Mouse (Mus musculus): ENCODE measurements around the gene Tbx20. TPM values are rescaled to one million over a fixed set of nuclear protein-coding genes. Genes with fewer than 3 reads are reported as not detected.

Gene Tbx20
- polyA plus RNA-seq, 1 experiment from 2014 or later: 4.5 TPM

DNA sequence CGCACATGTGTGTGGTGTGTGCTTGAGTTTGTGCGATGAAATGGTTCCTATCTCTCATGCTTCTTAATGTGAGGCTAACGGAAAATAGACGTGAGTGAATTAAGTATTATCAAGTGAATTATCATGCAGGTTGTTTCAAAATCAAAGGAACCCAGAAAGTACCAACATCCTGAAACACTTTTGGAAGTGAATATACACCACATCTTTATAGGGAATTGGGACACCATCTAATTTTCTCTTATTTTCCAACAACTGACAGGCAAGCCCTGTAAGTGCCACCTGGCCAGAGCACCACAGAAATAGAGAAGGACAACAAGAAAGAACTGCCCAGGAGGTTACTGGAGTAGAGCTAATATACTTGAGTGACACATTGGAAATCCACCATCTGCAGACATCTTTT, 2.4 kb downstream of the Tbx20 start:
- no peak for ATAC-seq (ENCODE audit: low read depth)
- Histone ChIP-seq H3K27ac (ENCODE audit: low read length) (no peak overlapping the region), H3K4me3 (ENCODE audit: low read length) (no peak overlapping the region), H3K27me3 (ENCODE audit: control insufficient read depth, insufficient read depth, low read depth, low read length) (peaks cover 78% of the 10 kb centered on the region), H3K4me1 (replicated peaks; ENCODE audit: control insufficient read depth, insufficient read depth, low read length) (peaks cover 14% of the 10 kb centered on the region), H3K36me3 (ENCODE audit: control insufficient read depth, insufficient read depth, low read length) (no peaks in the 10 kb centered on the region), H3K9me3 (ENCODE audit: control insufficient read depth, low read length) (no peaks in the 10 kb centered on the region), H3K4me2 (ENCODE audit: low read depth, low read length) (no peak overlapping the region), H3K9ac (ENCODE audit: low read length) (no peak overlapping the region)
- WGBS: 28% methylated on average over 4 of the region's 4 CpGs

GRCm38 (mm10) chr9:24770941-24771405, 3.1 kb downstream of the Tbx20 start:
- H3K4me2 ChIP-seq (ENCODE audit: low read depth, low read length): no peak overlapping the region; the same call in 1 of the 2 replicates
- H3K9me3 ChIP-seq (ENCODE audit: control insufficient read depth, low read length): no peaks in the 10 kb centered on the region
- no peak overlapping the region for H3K27ac ChIP-seq (ENCODE audit: low read length)
- peaks cover 72% of the 10 kb centered on the region for H3K27me3 ChIP-seq (ENCODE audit: control insufficient read depth, insufficient read depth, low read depth, low read length)
- no peak for ATAC-seq (ENCODE audit: low read depth)
- 6% methylated on average over 8 of the region's 8 CpGs for WGBS
- H3K36me3 ChIP-seq (ENCODE audit: control insufficient read depth, insufficient read depth, low read length): no peaks in the 10 kb centered on the region
- H3K9ac ChIP-seq (ENCODE audit: low read length): no peak overlapping the region
- no peak overlapping the region; the same call in 1 of the 2 replicates for H3K4me3 ChIP-seq (ENCODE audit: low read length)
- H3K4me1 ChIP-seq (replicated peaks; ENCODE audit: control insufficient read depth, insufficient read depth, low read length): peaks cover 14% of the 10 kb centered on the region

- H3K27me3 ChIP-seq (ENCODE audit: control insufficient read depth, insufficient read depth, low read depth, low read length): peaks cover 68% of the 10 kb centered on the region
- H3K9ac ChIP-seq (ENCODE audit: low read length): no peak overlapping the region
- peaks cover 14% of the 10 kb centered on the region for H3K4me1 ChIP-seq (replicated peaks; ENCODE audit: control insufficient read depth, insufficient read depth, low read length)
- H3K4me2 ChIP-seq (ENCODE audit: low read depth, low read length): peak overlapping the region; percentile 34
- H3K27ac ChIP-seq (ENCODE audit: low read length): no peak overlapping the region
- no peak for ATAC-seq (ENCODE audit: low read depth)
- H3K4me3 ChIP-seq (ENCODE audit: low read length): peak overlapping the region; percentile 37
- H3K36me3 ChIP-seq (ENCODE audit: control insufficient read depth, insufficient read depth, low read length): no peaks in the 10 kb centered on the region
- WGBS: 3% methylated on average over 41 of the region's 41 CpGs
- H3K9me3 ChIP-seq (ENCODE audit: control insufficient read depth, low read length): no peaks in the 10 kb centered on the region
These were observed 3.8 kb downstream of the Tbx20 start for GRCm38 (mm10) chr9:24770149-24770940.

DNA sequence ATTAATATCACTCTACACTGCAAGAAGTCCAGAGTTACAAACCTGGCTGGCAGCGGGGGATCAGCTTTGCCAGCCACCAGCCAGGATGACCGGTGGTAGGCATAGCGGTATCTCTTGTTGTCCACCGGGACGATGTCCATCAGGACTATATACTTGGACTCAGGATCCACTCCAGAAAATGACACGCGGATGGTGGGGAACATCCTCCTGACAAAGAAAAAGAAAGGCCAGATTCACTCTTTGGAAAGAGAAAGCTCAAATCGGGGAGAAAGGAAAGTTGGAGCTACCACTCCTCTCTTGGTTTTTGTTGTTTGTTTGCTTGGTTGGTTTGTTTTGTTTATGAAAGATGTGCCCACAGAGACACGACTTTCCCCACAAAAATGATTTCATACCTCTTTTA, 4.5 kb downstream of the Tbx20 start:
- Histone ChIP-seq H3K27ac (ENCODE audit: low read length) (no peak overlapping the region), H3K4me2 (ENCODE audit: low read depth, low read length) (peak overlapping the region; percentile 34; the same call in 1 of the 2 replicates), H3K36me3 (ENCODE audit: control insufficient read depth, insufficient read depth, low read length) (no peaks in the 10 kb centered on the region)

DNA sequence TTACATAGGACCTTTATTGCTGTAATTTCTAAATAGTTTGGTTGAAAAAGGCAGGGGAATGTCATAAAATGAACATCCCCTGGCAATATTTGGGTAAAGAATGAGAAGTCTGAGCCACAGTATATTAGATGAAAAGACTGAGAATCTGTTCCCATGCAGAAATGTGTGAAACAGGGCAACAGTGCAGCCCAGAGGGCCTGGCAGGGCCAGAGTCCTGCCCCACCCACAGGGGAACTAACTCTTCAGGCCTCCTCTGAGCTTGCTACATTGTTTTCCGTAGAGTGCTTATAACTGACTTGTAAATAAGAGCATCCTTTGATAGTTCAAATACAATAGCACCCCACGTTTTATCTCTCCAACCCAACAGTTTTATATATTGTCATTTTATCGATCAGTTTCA, 7.0 kb downstream of the Tbx20 start:
- 50% methylated on average over 3 of the region's 3 CpGs for WGBS
- ATAC-seq (ENCODE audit: low read depth): no peak
- peaks cover 5% of the 10 kb centered on the region; the same call in 1 of the 2 replicates for H3K4me1 ChIP-seq (replicated peaks; ENCODE audit: control insufficient read depth, insufficient read depth, low read length)
- no peak overlapping the region for H3K4me2 ChIP-seq (ENCODE audit: low read depth, low read length)
- peaks cover 40% of the 10 kb centered on the region for H3K27me3 ChIP-seq (ENCODE audit: control insufficient read depth, insufficient read depth, low read depth, low read length)
- no peaks in the 10 kb centered on the region for H3K9me3 ChIP-seq (ENCODE audit: control insufficient read depth, low read length)
- H3K27ac ChIP-seq (ENCODE audit: low read length): no peak overlapping the region
- H3K4me3 ChIP-seq (ENCODE audit: low read length): no peak overlapping the region
- H3K9ac ChIP-seq (ENCODE audit: low read length): no peak overlapping the region
- H3K36me3 ChIP-seq (ENCODE audit: control insufficient read depth, insufficient read depth, low read length): no peaks in the 10 kb centered on the region

More for the DNA sequence above, 4.5 kb downstream of the Tbx20 start:
- Histone ChIP-seq H3K9ac (ENCODE audit: low read length) (no peak overlapping the region), H3K27me3 (ENCODE audit: control insufficient read depth, insufficient read depth, low read depth, low read length) (peaks cover 60% of the 10 kb centered on the region), H3K9me3 (ENCODE audit: control insufficient read depth, low read length) (no peaks in the 10 kb centered on the region), H3K4me3 (ENCODE audit: low read length) (peak overlapping the region; percentile 37; the same call in 1 of the 2 replicates), H3K4me1 (replicated peaks; ENCODE audit: control insufficient read depth, insufficient read depth, low read length) (peaks cover 14% of the 10 kb centered on the region)
- no peak for ATAC-seq (ENCODE audit: low read depth)
- WGBS: 24% methylated on average over 9 of the region's 9 CpGs

DNA sequence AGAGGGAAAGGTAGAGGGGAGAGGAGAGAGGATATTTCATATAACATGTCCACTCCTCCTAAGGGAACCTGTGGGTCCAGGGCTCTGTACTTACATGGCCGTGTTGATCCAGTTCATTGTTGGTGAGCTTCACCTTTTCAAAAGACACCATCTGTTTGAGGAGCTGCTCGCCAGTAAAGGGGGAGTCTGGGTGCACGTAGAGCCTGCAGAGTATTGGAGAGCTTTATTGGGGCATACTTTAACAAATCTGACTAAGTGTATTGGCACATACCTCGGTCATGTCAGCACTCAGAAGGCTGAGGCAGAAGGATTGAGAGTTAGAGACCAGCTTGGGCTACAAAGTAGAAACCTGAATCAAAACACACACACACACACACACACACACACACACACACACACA, 8.5 kb downstream of the Tbx20 start:
- H3K4me2 ChIP-seq (ENCODE audit: low read depth, low read length): no peak overlapping the region
- H3K4me3 ChIP-seq (ENCODE audit: low read length): no peak overlapping the region
- 59% methylated on average over 4 of the region's 4 CpGs for WGBS
- H3K27me3 ChIP-seq (ENCODE audit: control insufficient read depth, insufficient read depth, low read depth, low read length): peaks cover 25% of the 10 kb centered on the region
- no peak overlapping the region for H3K27ac ChIP-seq (ENCODE audit: low read length)
- no peak overlapping the region for H3K9ac ChIP-seq (ENCODE audit: low read length)
- no peak for ATAC-seq (ENCODE audit: low read depth)
- H3K9me3 ChIP-seq (ENCODE audit: control insufficient read depth, low read length): no peaks in the 10 kb centered on the region
- no peaks in the 10 kb centered on the region for H3K36me3 ChIP-seq (ENCODE audit: control insufficient read depth, insufficient read depth, low read length)
- peaks cover 4% of the 10 kb centered on the region; the same call in 1 of the 2 replicates for H3K4me1 ChIP-seq (replicated peaks; ENCODE audit: control insufficient read depth, insufficient read depth, low read length)

DNA sequence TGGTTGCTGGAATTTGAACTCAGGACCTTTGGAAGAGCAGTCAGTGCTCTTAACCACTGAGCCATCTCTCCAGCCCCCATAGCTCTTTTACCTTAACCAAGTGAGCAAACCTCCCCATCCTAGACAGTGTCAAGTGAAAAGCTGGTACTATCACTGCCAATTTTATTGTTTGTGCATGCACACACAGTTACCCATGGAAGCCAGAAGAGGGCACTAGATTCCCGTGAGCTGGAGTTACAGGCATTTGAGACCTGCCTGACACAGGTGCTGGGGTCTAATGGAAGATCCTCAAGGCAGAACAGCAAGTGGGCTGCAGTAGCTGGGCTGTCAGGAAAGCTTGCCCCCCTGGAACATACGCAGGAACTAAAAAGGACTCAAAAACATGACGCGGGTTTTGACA, 13.6 kb downstream of the Tbx20 start:
- H3K27me3 ChIP-seq (ENCODE audit: control insufficient read depth, insufficient read depth, low read depth, low read length): no peaks in the 10 kb centered on the region; the same call in none of the 2 replicates
- no peak overlapping the region for H3K4me3 ChIP-seq (ENCODE audit: low read length)
- no peak overlapping the region for H3K27ac ChIP-seq (ENCODE audit: low read length)
- no peaks in the 10 kb centered on the region for H3K9me3 ChIP-seq (ENCODE audit: control insufficient read depth, low read length)
- 38% methylated on average over 4 of the region's 4 CpGs for WGBS
- no peaks in the 10 kb centered on the region for H3K36me3 ChIP-seq (ENCODE audit: control insufficient read depth, insufficient read depth, low read length)
- no peak overlapping the region for H3K9ac ChIP-seq (ENCODE audit: low read length)
- no peak overlapping the region for H3K4me2 ChIP-seq (ENCODE audit: low read depth, low read length)
- no peaks in the 10 kb centered on the region for H3K4me1 ChIP-seq (replicated peaks; ENCODE audit: control insufficient read depth, insufficient read depth, low read length)
- ATAC-seq (ENCODE audit: low read depth): no peak

- Histone ChIP-seq H3K4me1 (replicated peaks; ENCODE audit: control insufficient read depth, insufficient read depth, low read length) (no peaks in the 10 kb centered on the region), H3K27ac (ENCODE audit: low read length) (no peak overlapping the region), H3K4me2 (ENCODE audit: low read depth, low read length) (no peak overlapping the region), H3K9me3 (ENCODE audit: control insufficient read depth, low read length) (no peaks in the 10 kb centered on the region), H3K4me3 (ENCODE audit: low read length) (no peak overlapping the region), H3K36me3 (ENCODE audit: control insufficient read depth, insufficient read depth, low read length) (no peaks in the 10 kb centered on the region), H3K27me3 (ENCODE audit: control insufficient read depth, insufficient read depth, low read depth, low read length) (no peaks in the 10 kb centered on the region), H3K9ac (ENCODE audit: low read length) (no peak overlapping the region)
- ATAC-seq (ENCODE audit: low read depth): no peak
- 83% methylated on average over 5 of the region's 5 CpGs for WGBS
These were observed 29.1 kb downstream of the Tbx20 start for GRCm38 (mm10) chr9:24744958-24745357.

DNA sequence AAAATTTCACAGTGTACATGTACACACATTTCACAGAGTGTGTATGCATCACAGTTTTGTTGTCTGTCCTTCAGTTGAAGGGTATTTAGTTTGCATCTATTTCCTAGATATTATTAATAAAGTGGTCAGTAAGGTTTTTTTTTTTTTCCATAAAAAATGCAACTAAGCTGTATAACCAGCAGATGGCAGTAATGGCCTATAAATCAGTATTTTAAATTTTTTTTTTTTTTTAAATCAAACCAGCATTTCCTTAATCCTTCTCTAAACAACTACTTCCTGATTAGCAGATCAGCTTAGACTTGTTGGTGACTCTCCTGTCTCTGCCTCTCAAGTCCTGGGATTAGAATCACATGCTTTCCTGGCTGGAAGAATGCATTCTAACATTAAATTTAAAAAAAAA, 72.9 kb downstream of the Tbx20 start:
- Histone ChIP-seq H3K9me3 (ENCODE audit: control insufficient read depth, low read length) (no peaks in the 10 kb centered on the region), H3K27ac (ENCODE audit: low read length) (no peak overlapping the region), H3K4me1 (replicated peaks; ENCODE audit: control insufficient read depth, insufficient read depth, low read length) (peaks cover under 1% of the 10 kb centered on the region), H3K36me3 (ENCODE audit: control insufficient read depth, insufficient read depth, low read length) (no peaks in the 10 kb centered on the region), H3K9ac (ENCODE audit: low read length) (no peak overlapping the region), H3K27me3 (ENCODE audit: control insufficient read depth, insufficient read depth, low read depth, low read length) (peaks cover 3% of the 10 kb centered on the region; the same call in 1 of the 2 replicates), H3K4me3 (ENCODE audit: low read length) (no peak overlapping the region), H3K4me2 (ENCODE audit: low read depth, low read length) (no peak overlapping the region)
- ATAC-seq (ENCODE audit: low read depth): no peak
